Mouse (Mus musculus) CD8-positive naive resting alpha-beta T cell, adult 57 days (primary cell): Measurements from ENCODE around the gene Vps35. TPM values are rescaled to one million over a fixed set of nuclear protein-coding genes. Genes with fewer than 3 reads are reported as not detected.

Experiments
- total RNA-seq: library from RNA; stranded (reverse); gene quantifications from one replicate; pipeline ENCODE4 v1.2.4, GENCODE M21; 2023

Vps35 gene
- 52.4 TPM for total RNA-seq

GRCm38 (mm10) chr8:85299434-85300077 lies at the start of gene Vps35, which contains the start of gene Orc6:
Vps35 (minus strand) TSS chr8:85299802.
Orc6 (plus strand) TSS chr8:85299632.

GRCm38 (mm10) chr8:85225688-85226087 lies 73.9 kb downstream of the Vps35 start, which contains the start of gene Olfr371:
Olfr371 (plus strand) TSS chr8:85225988.

Other genes starting within 250 kb of the Vps35 start
- gene Fbxw9, start 239.7 kb downstream of the Vps35 start, total RNA-seq, result 7.7 TPM
- not detected for gene Gm5741, start 231.8 kb downstream of the Vps35 start, total RNA-seq
- 88.6 TPM for gene Dhps, start 228.0 kb downstream of the Vps35 start, total RNA-seq
- 52.7 TPM for gene Wdr83os, start 219.1 kb downstream of the Vps35 start, total RNA-seq
- 13.4 TPM for gene Wdr83, start 218.5 kb downstream of the Vps35 start, total RNA-seq
- 94.9 TPM for gene Man2b1, start 216.5 kb downstream of the Vps35 start, total RNA-seq
- not detected for gene Zfp791, start 176.7 kb downstream of the Vps35 start, total RNA-seq
- not detected for gene Cks1brt, start 147.9 kb downstream of the Vps35 start, total RNA-seq
- gene Olfr371, start 73.8 kb downstream of the Vps35 start, total RNA-seq, result not detected
- 39.1 TPM for gene Orc6, start 170 bp downstream of the Vps35 start, total RNA-seq
- not detected for gene Mylk3, start 86.5 kb upstream of the Vps35 start, total RNA-seq
- 14.1 TPM for gene 4921524J17Rik, start 133.0 kb upstream of the Vps35 start, total RNA-seq
- gene Gpt2, start 192.8 kb upstream of the Vps35 start, total RNA-seq, result 1.1 TPM